Mouse (Mus musculus): ENCODE results near the gene Lnpep.

- TF ChIP-seq POLR2A (IDR thresholded peaks at IDR 0.05; ENCODE audit: low read depth, low read length) = no peak
- no peak for TF ChIP-seq CTCF (conservative IDR thresholded peaks at IDR 0.05; ENCODE audit: insufficient read depth, insufficient read length, low read depth, low read length)
These were observed 133.8 kb downstream of the Lnpep start for GRCm38 (mm10) chr17:17490820-17491621.
